Mouse (Mus musculus): Measurements from ENCODE around the gene Wdfy2.

- TF ChIP-seq CTCF (conservative IDR thresholded peaks at IDR 0.05; ENCODE audit: insufficient read depth, insufficient read length, low read depth, low read length): no peak
- TF ChIP-seq POLR2A (IDR thresholded peaks at IDR 0.05; ENCODE audit: low read depth, low read length): no peak
These were observed 8.2 kb upstream of the Wdfy2 start for GRCm38 (mm10) chr14:62829291-62829690.

Measured in kidney, adult 2 months (tissue).